Mouse (Mus musculus) brain, embryonic 14.5 days (tissue): ENCODE data around the gene Lpcat4. TPM values are rescaled to one million over a fixed set of nuclear protein-coding genes. Genes with fewer than 3 reads are reported as not detected.
A peak's percentile ranks its signal among the peaks of the same experiment; 100 is the strongest.

Experiments used
- DNase-seq: peaks from one replicate; pipeline ENCODE4 v3.0.0-alpha.2; 2011; ENCODE audit warnings: low read depth
- CTCF ChIP-seq: fragments of 200-500 bp; IDR thresholded peaks from 2 replicates; pipeline ENCODE4 v1.5.1; 2012; ENCODE audit warnings: inconsistent platforms, mild to moderate bottlenecking, moderate library complexity, borderline replicate concordance; ENCODE audit not compliant: insufficient read depth, insufficient read length; ENCODE audit errors: extremely low read depth
- POLR2A ChIP-seq: fragments of 200-500 bp; IDR thresholded peaks from 2 replicates; pipeline ENCODE4 v1.6.1; 2012; ENCODE audit warnings: mild to moderate bottlenecking, inconsistent platforms, borderline replicate concordance; ENCODE audit not compliant: poor library complexity, insufficient read depth, insufficient read length, severe bottlenecking; ENCODE audit errors: extremely low read depth
- polyA plus RNA-seq: library from polyadenylated mRNA; depleted of rRNA; stranded (reverse); fragments of >200 nt; gene quantifications from 2 replicates; pipeline ENCODE4 v1.2.3, GENCODE M21; 2012

Gene Lpcat4
- polyA plus RNA-seq, 1 experiment = 59.4 TPM

DNA sequence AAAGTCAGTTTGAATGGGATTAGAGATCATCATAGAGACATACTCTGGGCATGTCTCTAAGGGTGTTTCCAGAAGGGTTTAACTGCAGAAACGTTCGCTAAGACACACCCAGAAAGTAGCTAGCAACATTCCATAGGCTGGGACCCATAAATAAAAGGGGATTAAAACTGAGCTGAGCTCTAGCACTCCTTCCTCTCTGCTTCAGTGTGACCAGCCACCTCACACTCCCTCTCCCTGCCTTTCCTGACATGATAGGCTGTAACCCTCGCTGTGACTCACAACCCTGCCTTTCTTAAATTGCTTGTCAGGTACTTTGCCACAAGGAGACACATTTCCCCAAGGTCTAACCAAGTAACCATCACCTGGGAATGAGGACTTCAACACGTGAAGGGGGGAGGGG lies 1.3 kb upstream of the Lpcat4 start:
- no peak for TF ChIP-seq CTCF
- no peak for DNase-seq

DNA sequence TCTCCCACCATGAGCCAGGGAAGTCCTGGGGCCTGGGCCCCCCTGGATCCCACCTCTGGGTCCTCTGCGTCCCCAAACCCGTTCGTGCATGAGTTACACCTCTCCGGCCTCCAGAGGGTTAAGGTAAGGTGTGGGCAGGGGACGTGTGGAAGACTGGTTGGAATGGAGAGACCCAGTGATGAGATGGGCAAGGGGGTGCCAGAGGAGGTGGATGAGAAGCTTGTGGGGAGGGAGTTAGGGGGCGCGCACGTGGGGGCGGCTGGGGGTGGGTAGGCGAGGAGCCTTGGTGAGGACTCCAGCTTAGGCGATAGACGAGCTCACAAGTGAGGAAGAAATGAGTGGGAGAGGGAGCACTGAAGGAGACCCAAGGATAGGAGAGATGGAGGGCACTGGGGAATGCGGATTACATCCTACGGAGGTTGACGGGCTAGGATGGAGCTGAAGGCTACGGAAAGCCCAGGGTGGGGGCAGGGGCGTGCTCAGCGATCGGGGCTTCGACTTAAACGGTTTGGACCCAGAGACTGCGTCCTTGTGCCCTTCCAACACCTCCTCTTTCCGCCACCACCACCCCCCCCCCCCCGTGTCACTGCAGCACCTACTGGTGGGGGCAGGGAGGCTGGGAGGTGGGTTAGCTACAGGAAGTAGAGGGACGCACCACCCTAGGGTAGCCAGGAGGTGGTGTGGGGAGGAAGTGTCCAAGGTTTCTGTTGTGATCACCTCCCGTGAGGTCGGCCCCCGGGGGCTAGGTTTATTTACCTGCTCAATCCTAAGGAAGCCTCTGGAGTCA lies 860 bp downstream of the Lpcat4 start:
- peak; percentile 69 for DNase-seq
- TF ChIP-seq POLR2A (no peak), CTCF (no peak)

DNA sequence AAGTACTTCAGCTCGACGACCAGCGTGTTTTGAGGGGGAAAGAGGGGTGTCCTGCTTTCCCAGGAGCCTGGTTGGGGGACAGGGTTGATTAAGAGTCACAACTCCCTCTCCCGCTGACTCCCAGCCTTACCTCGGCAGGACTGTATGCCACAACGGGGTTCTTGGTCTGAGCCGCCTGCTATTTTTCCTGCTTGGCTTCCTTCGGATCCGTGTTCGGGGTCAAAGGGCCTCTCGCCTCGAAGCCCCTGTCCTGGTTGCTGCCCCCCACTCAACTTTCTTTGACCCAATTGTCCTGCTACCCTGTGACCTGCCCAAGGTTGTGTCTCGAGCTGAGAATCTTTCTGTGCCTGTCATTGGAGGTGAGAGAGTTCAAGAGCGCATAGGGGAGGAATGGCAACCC lies 2.5 kb downstream of the Lpcat4 start:
- TF ChIP-seq POLR2A = no peak
- TF ChIP-seq CTCF = no peak
- no peak for DNase-seq

DNA sequence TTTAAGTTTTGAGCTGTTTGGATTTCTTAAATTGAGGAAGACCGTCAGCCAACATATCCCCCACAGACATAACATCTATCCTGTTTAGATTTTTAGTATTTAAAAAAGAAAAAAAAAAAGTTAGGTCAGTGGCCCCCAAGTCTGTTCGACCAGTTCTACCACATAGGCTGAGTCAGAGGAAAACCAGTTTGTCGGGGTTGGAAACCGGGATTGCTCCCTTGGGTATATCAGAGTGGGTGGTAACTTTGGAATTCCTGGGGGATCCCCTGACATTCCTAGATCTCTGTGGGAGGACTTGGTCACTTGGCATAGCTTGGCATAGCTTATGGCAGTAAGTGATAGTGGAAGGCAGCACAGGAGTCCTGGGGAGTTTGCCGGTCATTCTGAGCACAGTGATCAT lies 6.0 kb downstream of the Lpcat4 start:
- no peak for DNase-seq
- TF ChIP-seq CTCF (no peak), POLR2A (no peak)

DNA sequence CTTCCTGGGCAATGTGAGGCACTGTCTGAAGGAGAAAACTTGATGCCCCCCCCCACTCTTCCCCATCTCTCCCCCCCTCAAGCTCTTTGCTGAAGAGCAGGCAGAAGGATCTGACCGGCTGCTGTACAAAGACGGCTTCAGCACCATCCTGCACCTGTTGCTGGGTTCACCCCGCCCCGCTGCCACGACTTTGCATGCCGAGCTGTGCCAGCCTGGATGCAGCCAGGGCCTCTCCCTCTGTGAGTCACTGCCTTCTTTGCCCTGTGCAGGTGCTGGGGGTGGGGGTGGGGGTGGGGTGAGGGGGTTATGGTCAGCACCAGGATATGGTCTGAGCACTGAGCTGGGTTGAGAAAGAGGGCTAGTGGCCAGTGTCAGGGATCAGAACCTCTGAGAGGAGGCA lies 6.9 kb downstream of the Lpcat4 start:
- no peak for TF ChIP-seq POLR2A
- no peak for TF ChIP-seq CTCF
- no peak for DNase-seq

DNA sequence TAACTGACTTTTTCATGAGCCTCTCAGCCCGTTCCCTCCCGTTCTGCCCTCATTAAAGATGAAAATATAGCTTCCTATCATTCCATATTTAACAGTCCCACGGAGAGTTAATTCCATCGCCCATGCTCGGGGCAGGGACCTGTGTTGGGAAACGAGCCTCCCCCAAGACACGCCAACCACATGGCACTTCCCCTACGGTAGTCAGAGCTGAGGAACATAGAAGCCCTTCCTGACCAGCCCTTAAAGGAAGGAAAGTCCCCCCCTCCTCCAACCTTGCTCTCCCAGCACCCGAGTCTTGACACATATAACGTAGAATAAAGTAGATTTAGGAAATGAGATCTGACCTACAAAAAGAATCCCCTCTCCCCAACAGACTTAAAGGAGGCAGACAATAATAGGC lies 8.1 kb downstream of the Lpcat4 start:
- no peak for TF ChIP-seq CTCF
- TF ChIP-seq POLR2A = no peak
- no peak for DNase-seq

DNA sequence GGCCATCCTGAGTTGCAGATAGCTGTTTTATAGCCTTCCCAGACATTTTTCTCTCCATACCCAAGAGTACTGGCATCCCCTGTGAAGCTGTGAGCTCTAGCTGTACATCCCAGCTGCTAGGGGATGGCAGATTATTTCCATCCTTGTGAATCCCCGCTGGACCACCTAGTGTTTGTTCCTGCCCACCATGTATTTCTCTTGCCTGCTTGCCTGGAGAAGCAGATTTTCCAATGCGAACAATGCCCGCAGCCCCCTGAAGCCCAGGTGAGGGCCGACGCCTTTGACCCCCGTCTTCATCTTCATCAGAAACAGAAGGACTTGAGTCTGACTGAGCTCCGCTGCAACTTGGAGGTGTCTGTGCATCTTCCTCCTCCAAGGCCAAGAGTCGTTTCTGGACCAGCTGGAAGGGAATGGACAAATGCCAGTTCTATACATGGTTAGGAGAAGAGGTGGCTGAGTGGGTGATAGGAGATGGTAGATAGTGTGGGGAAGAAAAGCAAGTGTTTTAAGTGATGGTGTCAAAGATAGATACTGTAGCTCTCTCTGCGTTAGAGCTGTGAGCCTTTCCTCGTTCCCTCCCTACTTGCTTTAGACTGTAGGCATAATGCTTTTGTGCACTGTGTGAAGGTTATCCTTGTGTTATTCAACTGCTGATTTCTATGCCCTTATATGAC lies 10.6 kb downstream of the Lpcat4 start:
- no peak for DNase-seq
- TF ChIP-seq CTCF (no peak), POLR2A (no peak)

DNA sequence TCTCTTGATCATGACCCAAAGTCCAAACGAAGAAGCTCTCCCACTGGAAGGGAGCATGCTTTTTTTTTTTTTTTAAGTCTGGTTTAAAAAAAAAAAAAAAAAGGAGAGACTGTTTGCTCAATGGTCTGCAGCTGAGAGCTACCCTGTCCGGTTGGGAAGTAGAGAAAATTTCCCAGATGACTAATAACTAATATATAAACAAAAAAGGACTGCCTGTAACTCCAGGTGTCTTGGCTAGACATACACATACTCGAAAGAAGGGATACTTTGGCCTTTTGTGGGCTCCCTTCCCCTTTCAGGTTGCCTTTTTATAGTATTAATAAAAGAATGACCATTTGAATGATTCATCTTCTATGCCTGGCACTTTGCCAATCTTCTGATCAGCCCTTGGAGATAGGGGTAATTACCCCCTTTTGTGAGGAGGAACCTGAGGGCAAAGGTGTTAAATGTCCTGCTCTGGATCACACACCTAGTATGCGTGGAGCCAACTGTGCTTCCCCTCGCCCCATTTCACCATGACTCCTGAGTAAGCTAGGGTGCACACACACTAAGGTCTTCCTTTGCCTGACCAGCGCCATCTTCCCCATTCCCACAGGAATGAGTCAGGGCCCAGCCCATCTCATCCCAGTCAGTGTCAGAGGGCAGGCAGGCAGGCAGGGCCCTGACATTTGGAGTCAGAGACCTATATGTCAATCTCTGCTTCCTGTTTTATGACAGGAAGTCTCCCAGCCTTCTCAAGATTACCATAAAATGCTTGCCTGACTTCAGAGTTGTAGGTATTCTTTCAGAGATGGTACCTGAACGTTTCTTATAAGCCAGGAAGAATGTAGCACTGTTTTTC lies 15.6 kb downstream of the Lpcat4 start:
- no peak for DNase-seq
- TF ChIP-seq CTCF (no peak), POLR2A (no peak)

DNA sequence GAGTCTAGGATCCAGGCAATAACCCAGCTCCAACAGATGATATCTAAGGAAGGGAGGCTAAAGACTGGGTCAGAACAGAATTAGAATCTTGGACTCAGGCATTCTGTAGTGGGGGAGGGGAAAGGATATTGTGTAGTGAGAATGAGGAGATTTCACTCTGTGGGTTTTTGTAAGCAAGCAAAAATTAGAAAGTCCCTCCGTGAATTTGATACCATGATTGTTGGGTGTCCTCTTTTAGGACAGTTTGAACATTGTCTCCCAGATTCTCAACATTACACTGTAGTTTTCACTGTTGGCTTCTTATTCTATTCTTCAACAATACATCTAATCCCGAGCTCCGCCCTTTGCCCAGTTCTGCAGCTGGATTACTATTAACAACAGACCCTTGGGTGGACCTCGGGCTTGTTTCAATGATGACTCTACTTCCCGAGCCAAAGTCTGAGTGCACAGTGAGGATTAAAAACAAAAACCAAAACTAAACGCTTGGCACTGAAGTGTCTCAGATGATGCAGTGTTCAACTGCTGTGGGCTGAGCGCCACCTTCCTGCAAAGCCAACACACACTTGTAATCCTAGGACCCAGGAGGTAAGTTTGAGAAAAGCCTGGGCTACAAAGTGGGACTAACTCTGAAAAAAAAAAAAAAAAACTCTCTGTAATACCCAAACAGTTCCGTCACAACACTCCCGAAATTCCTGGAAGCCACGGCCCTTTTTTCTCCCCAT lies 20.1 kb downstream of the Lpcat4 start, which contains the start of gene Nutm1:
Gene Nutm1, minus strand, starts transcription at position 51 of the 722 bp plus-strand sequence.
- no peak for DNase-seq
- no peak for TF ChIP-seq POLR2A

DNA sequence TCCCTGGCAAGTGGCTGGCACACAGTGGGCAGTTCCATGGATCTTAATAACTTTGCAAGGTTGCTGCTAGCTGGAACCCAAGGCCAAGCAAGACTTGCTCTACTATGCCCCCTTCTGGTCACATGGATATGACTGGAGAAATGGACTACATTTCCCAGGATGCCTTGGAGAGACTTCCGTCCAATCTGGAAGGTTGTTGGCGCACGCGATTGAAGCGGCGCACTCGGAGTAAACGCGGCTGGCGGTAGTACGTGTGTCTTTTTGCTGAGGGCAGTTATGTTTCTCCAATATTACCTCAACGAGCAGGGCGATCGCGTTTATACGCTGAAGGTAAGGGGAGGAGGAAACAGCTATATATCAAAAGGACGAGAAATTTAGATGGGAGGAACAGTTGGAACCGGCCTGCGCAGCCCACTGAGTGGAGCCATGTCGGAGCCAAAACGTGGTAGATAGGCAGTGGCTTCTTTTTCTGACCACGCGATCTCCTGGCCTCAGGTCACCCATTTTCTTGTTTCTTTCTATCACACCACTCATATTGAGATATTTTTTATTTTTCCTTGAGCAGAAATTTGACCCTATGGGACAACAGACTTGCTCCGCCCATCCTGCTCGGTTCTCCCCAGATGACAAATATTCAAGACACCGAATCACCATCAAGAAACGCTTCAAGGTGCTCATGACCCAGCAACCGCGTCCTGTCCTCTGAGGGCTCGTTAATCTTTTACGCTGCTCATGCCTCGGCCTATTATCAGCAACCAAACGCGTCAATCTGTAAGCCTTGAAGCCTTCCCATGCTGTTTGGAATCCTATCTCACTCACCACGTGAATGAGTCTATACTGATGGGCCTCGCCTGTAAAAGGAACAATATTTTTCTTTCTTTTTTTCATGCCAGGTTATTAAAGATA lies 22.7 kb downstream of the Lpcat4 start, which contains the start of gene Nop10:
Gene Nop10, plus strand, starts transcription at position 179 of the 906 bp plus-strand sequence.
- TF ChIP-seq POLR2A = peak; percentile 57; the same call in 1 of the 2 replicates
- peak; percentile 85 for TF ChIP-seq CTCF
- peak; percentile 96 for DNase-seq

DNA sequence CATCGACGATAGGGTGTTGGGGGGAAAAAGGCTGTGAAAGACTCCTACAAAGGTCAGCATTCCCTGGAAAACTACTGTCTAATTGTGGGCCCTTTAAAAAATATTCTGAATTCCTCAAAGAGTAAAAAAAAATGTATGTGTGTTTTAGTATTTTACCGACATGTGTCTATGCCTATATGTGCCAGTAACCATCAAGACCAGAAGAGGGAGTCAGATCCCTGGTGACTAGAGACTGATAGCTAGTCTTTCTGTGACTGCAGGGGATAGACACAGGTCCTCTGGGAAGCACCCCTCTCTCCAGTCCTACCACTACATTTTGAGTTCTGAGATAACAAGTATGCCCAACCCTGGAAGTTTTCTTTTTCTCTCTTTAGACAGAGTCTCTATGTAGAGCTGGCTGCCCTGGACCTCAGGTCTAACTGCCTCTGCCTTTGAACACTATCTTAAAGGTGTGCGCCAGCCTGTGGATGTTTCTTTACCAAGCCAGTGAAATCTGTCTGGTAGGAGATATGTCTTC lies 23.6 kb downstream of the Lpcat4 start:
- no peak for DNase-seq
- TF ChIP-seq POLR2A (no peak), CTCF (no peak)

DNA sequence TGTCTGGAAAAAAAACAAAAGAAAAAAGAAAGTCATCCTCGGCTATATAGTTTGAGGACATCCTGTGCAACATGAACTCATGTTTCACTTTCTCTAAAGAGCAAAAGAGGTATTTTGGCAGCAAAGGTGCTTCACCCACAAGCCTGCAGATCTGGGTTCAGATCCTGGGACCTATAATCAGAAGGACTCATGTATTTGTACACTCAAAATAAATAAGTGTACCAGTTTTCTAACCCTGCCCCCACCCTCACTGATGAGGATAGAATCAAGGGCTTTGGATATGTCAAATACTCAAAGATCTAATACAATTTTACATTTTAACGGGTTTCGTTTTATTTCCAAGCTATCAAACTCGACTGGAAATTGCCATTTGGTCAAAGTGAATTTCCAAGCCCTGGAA lies 25.1 kb downstream of the Lpcat4 start:
- DNase-seq = no peak
- TF ChIP-seq CTCF (no peak), POLR2A (no peak)
